Mouse (Mus musculus) forebrain, embryonic 16.5 days (tissue): Measurements from ENCODE around the gene Ptchd4. TPM values are rescaled to one million over a fixed set of nuclear protein-coding genes. Genes with fewer than 3 reads are reported as not detected.

ENCODE experiments used
- ATAC-seq: fragments of 200-750 bp; cut with Nextera tagmentation; 2 replicates; pipeline ENCODE4 v1.8.0; 2017; ENCODE audit warnings: mild to moderate bottlenecking, moderate library complexity
- H3K27ac ChIP-seq: fragments of 300-500 bp; sonication (generic); 2 replicates; pipeline ENCODE4 v1.5.1; 2014; ENCODE audit warnings: low read length, control low read depth
- H3K27me3 ChIP-seq: fragments of 300-500 bp; sonication (generic); replicated peaks from 2 replicates; pipeline ENCODE4 v1.6.1; 2014; ENCODE audit warnings: low read length; ENCODE audit not compliant: control insufficient read depth, insufficient read depth
- H3K36me3 ChIP-seq: fragments of 300-500 bp; sonication (generic); 2 replicates; pipeline ENCODE4 v1.6.1; 2014; ENCODE audit not compliant: control insufficient read depth, insufficient read depth
- H3K4me1 ChIP-seq: fragments of 300-500 bp; sonication (generic); replicated peaks from 2 replicates; pipeline ENCODE4 v1.6.1; 2014; ENCODE audit warnings: low read length; ENCODE audit not compliant: control insufficient read depth, insufficient read depth
- H3K4me2 ChIP-seq: fragments of 300-500 bp; sonication (generic); 2 replicates; pipeline ENCODE4 v1.6.1; 2014; ENCODE audit warnings: mild to moderate bottlenecking, low read length, control low read depth
- H3K4me3 ChIP-seq: fragments of 300-500 bp; sonication (generic); replicated peaks from 2 replicates; pipeline ENCODE4 v1.5.1; 2014; ENCODE audit warnings: mild to moderate bottlenecking, low read length, control low read depth
- H3K9ac ChIP-seq: fragments of 300-500 bp; sonication (generic); replicated peaks from 2 replicates; pipeline ENCODE4 v1.6.1; 2014; ENCODE audit warnings: low read depth, low read length, control low read depth
- H3K9me3 ChIP-seq: fragments of 300-500 bp; sonication (generic); 2 replicates; pipeline ENCODE4 v1.6.1; 2016; ENCODE audit warnings: low read length; ENCODE audit not compliant: control insufficient read depth
- WGBS: fragments of 180-500 bp; shearing (Covaris S2); extraction: QIAGEN DNeasy Blood & Tissue Kit; methylation state at CpG from one replicate; pipeline ENCODE4 v1.1.7; 2014; 5-methylcytosine and 5-hydroxymethylcytosine counted together
- polyA plus RNA-seq: library from polyadenylated mRNA; unstranded; fragments of >200 nt; fragmentation: Nextera tagmentation; extraction: Ambion mirVana; gene quantifications from 2 replicates; pipeline ENCODE4 v1.2.1, GENCODE M21; 2015

The Ptchd4 gene
- polyA plus RNA-seq, 1 experiment from 2014 or later: 7.5 TPM

DNA sequence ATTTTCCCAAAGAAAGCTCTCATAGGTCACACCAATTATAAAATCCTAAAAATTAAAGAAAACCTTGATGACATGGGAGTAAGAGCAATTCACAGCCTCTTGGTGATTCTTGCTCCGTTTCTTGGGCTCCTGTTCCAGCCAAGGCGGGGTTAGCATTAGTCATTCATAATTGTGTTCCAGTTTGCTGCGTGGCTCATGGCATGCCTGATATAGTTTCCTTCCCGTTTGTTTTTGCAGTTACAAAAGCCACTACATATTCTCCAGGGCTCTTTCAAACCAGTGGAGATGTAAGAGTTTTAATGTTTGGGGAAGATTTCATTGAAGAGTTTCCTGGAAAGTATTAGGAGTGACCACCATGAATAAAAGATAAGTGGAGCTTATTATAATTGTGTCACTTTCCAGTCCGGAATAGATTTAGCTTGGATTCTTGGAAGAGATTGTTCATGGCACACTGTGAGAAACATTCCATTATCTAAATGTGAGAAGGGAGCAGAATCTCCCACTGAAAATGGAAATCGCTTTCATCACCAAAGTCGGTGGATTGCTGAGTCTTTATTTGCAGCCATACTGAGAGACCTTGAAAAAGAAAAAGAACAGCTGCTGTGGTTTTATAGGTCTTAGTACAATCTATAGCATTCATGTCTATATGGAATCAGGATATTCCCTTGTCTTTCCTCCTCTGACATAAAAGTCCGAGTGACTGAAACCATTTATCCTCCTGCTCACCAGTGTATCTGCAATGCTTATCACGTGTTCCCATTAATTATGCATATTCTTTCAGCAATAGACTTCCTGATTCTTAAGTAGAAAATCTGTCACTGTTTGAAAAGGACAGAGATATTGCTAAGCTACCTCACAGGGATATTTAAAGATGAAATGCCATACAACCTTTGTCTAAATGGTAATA, 193.9 kb downstream of the Ptchd4 start:
- no peak overlapping the region for H3K4me2 ChIP-seq
- H3K27me3 ChIP-seq: no peaks in the 10 kb centered on the region
- WGBS: 63% methylated on average over 9 of the region's 9 CpGs
- no peak for ATAC-seq
- no peaks in the 10 kb centered on the region for H3K4me1 ChIP-seq
- H3K4me3 ChIP-seq: no peak overlapping the region
- no peaks in the 10 kb centered on the region for H3K36me3 ChIP-seq
- no peak overlapping the region for H3K27ac ChIP-seq
- no peaks in the 10 kb centered on the region for H3K9me3 ChIP-seq
- no peak overlapping the region for H3K9ac ChIP-seq

- Histone ChIP-seq H3K9ac (no peak overlapping the region), H3K36me3 (no peaks in the 10 kb centered on the region), H3K27me3 (no peaks in the 10 kb centered on the region), H3K27ac (no peak overlapping the region), H3K4me2 (no peak overlapping the region), H3K9me3 (no peaks in the 10 kb centered on the region), H3K4me3 (no peak overlapping the region), H3K4me1 (no peaks in the 10 kb centered on the region)
- WGBS: 14% methylated on average over 5 of the region's 5 CpGs
- ATAC-seq: no peak
Measured at GRCm38 (mm10) chr17:42530147-42530546, 214.4 kb downstream of the Ptchd4 start.

DNA sequence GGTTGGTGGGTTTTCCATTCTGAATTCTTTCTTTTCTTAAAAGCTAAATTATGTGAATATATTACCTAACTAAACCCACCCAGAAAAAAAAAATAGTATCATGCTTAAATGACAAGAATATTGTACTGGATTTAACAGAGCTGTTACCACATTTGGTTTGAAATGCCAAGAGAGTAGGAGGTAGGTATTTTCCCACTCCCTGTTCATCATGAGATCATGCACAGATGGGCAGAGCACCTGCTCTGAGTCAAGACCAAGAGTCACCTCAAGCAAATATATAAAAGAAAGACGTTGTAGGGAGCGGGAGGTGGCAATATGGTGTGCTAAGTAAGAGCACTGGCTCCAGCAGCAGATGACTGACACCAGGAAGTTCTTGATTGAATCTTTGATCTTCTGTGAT, 233.8 kb downstream of the Ptchd4 start:
- H3K9ac ChIP-seq: no peak overlapping the region
- no peak overlapping the region for H3K4me2 ChIP-seq
- no peaks in the 10 kb centered on the region for H3K36me3 ChIP-seq
- no peaks in the 10 kb centered on the region for H3K27me3 ChIP-seq
- H3K4me1 ChIP-seq: no peaks in the 10 kb centered on the region
- H3K4me3 ChIP-seq: no peak overlapping the region
- WGBS: 87% methylated on average over 2 of the region's 2 CpGs
- no peaks in the 10 kb centered on the region for H3K9me3 ChIP-seq
- H3K27ac ChIP-seq: no peak overlapping the region
- no peak for ATAC-seq
